Mouse (Mus musculus) heart, embryonic 14.5 days (tissue): ENCODE data around the gene Cmip. TPM values are rescaled to one million over a fixed set of nuclear protein-coding genes. Genes with fewer than 3 reads are reported as not detected.

Source experiments
- ATAC-seq: fragments of 200-750 bp; cut with Nextera tagmentation; 2 replicates; pipeline ENCODE4 v1.8.0; 2017; ENCODE audit warnings: low read depth, moderate TSS enrichment; ENCODE audit not compliant: insufficient number of reproducible peaks, insufficient read depth, low FRiP score
- H3K27ac ChIP-seq, 2 experiments: fragments of 200-500 bp in 1 of 2; fragments of 300-500 bp in 1 of 2; sonication (generic) in 1 of 2; replicated peaks in 1 of 2; 2 replicates each; pipeline ENCODE4 v1.5.1; 2012 to 2014; ENCODE audit warnings: low read depth in 2 of 2, low read length in 2 of 2, control low read depth in 1 of 2, mild to moderate bottlenecking in 1 of 2, mixed read lengths in 1 of 2; ENCODE audit not compliant: control insufficient read depth in 1 of 2, insufficient read depth in 1 of 2
- H3K27me3 ChIP-seq: fragments of 300-500 bp; sonication (generic); 2 replicates; pipeline ENCODE4 v1.6.1; 2014; ENCODE audit warnings: mild to moderate bottlenecking, low read length, control low read depth; ENCODE audit not compliant: control insufficient read depth, insufficient read depth
- H3K36me3 ChIP-seq: fragments of 300-500 bp; sonication (generic); 2 replicates; pipeline ENCODE4 v1.6.1; 2014; ENCODE audit warnings: mild to moderate bottlenecking, control low read depth, low read length, mixed read lengths; ENCODE audit not compliant: control insufficient read depth, insufficient read depth
- H3K4me1 ChIP-seq, 2 experiments: fragments of 200-500 bp in 1 of 2; fragments of 300-500 bp in 1 of 2; sonication (generic) in 1 of 2; 2 replicates each; pipeline ENCODE4 v1.6.1; 2012 to 2014; ENCODE audit warnings: low read length in 2 of 2, control low read depth in 1 of 2, mixed read lengths in 1 of 2; ENCODE audit not compliant: control insufficient read depth in 2 of 2, insufficient read depth in 2 of 2
- H3K4me2 ChIP-seq: fragments of 300-500 bp; sonication (generic); 2 replicates; pipeline ENCODE4 v1.6.1; 2014; ENCODE audit warnings: mild to moderate bottlenecking, low read length
- H3K4me3 ChIP-seq, 2 experiments: fragments of 200-500 bp in 1 of 2; fragments of 300-500 bp in 1 of 2; sonication (generic) in 1 of 2; 2 replicates each; pipeline ENCODE4 v1.5.1; 2012 to 2014; ENCODE audit warnings: low read length in 2 of 2, mild to moderate bottlenecking in 2 of 2, control low read depth in 1 of 2, low read depth in 1 of 2, moderate library complexity in 1 of 2; ENCODE audit not compliant: control insufficient read depth in 1 of 2, insufficient read depth in 1 of 2
- H3K9ac ChIP-seq: fragments of 300-500 bp; sonication (generic); 2 replicates; pipeline ENCODE4 v1.6.1; 2014; ENCODE audit warnings: mild to moderate bottlenecking, low read length
- H3K9me3 ChIP-seq: fragments of 300-500 bp; sonication (generic); 2 replicates; pipeline ENCODE4 v1.6.1; 2016; ENCODE audit warnings: low read length, control low read depth; ENCODE audit not compliant: control insufficient read depth
- WGBS: fragments of 180-500 bp; shearing (Covaris S2); extraction: QIAGEN DNeasy Blood & Tissue Kit; methylation state at CpG from one replicate; pipeline ENCODE4 v1.1.7; 2014; 5-methylcytosine and 5-hydroxymethylcytosine counted together
- polyA plus RNA-seq: library from polyadenylated mRNA; unstranded; fragments of >200 nt; fragmentation: Nextera tagmentation; extraction: Ambion mirVana; gene quantifications from 2 replicates; pipeline ENCODE4 v1.2.1, GENCODE M21; 2014

Cmip gene
- polyA plus RNA-seq, 1 experiment from 2014 or later = 13.3 TPM

- no peak for ATAC-seq
- Histone ChIP-seq H3K36me3 (no peaks in the 10 kb centered on the region), H3K4me1 (peaks cover 9 to 17% of the 10 kb centered on the region in 2 experiments), H3K27me3 (no peaks in the 10 kb centered on the region), H3K4me2 (no peak overlapping the region), H3K4me3 (no peak overlapping the region), H3K9me3 (no peaks in the 10 kb centered on the region), H3K9ac (no peak overlapping the region), H3K27ac (no peak overlapping the region)
- 74% methylated on average over 14 of the region's 14 CpGs for WGBS
These were observed 145.0 kb downstream of the Cmip start for GRCm38 (mm10) chr8:117401880-117402279.

GRCm38 (mm10) chr8:117402911-117403704 is 146.2 kb downstream of the Cmip start:
- Histone ChIP-seq H3K27me3 (no peaks in the 10 kb centered on the region), H3K4me2 (peak overlapping the region; percentile 59), H3K27ac (peak overlapping the region in 1 of 2 experiments; percentile 16; a peak in 2 of 4 replicates), H3K9me3 (no peaks in the 10 kb centered on the region), H3K36me3 (no peaks in the 10 kb centered on the region), H3K4me1 (peaks cover 9 to 17% of the 10 kb centered on the region in 2 experiments), H3K9ac (no peak overlapping the region), H3K4me3 (peak overlapping the region in 1 of 2 experiments; percentile 10; a peak in 1 of 4 replicates)
- 63% methylated on average over 9 of the region's 9 CpGs for WGBS
- no peak for ATAC-seq

GRCm38 (mm10) chr8:117403705-117404476 is 147.0 kb downstream of the Cmip start:
- ATAC-seq = peak; percentile 61
- Histone ChIP-seq H3K36me3 (no peaks in the 10 kb centered on the region), H3K9me3 (no peaks in the 10 kb centered on the region), H3K4me1 (peaks cover 9 to 17% of the 10 kb centered on the region in 2 experiments), H3K4me3 (peak overlapping the region; percentile 10 to 26; a peak in 3 of 4 replicates), H3K4me2 (peak overlapping the region; percentile 59), H3K27me3 (no peaks in the 10 kb centered on the region), H3K9ac (no peak overlapping the region), H3K27ac (peak overlapping the region in 1 of 2 experiments; percentile 16; a peak in 2 of 4 replicates)
- 11% methylated on average over 14 of the region's 14 CpGs for WGBS

GRCm38 (mm10) chr8:117406081-117406480 is 149.2 kb downstream of the Cmip start:
- Histone ChIP-seq H3K27me3 (no peaks in the 10 kb centered on the region), H3K27ac (no peak overlapping the region), H3K4me2 (no peak overlapping the region), H3K4me3 (no peak overlapping the region), H3K36me3 (no peaks in the 10 kb centered on the region), H3K4me1 (peaks cover 15 to 31% of the 10 kb centered on the region in 2 experiments), H3K9ac (no peak overlapping the region), H3K9me3 (no peaks in the 10 kb centered on the region)
- WGBS = 94% methylated on average over 3 of the region's 3 CpGs
- no peak for ATAC-seq

- Histone ChIP-seq H3K4me3 (no peak overlapping the region), H3K27me3 (no peaks in the 10 kb centered on the region), H3K9me3 (no peaks in the 10 kb centered on the region), H3K4me2 (no peak overlapping the region), H3K27ac (no peak overlapping the region), H3K36me3 (no peaks in the 10 kb centered on the region), H3K9ac (no peak overlapping the region), H3K4me1 (peaks cover 14 to 28% of the 10 kb centered on the region in 2 experiments)
- ATAC-seq = no peak
- 89% methylated on average over 7 of the region's 7 CpGs for WGBS
These were observed 151.8 kb downstream of the Cmip start for GRCm38 (mm10) chr8:117408634-117409033.

- WGBS = 92% methylated on average over 7 of the region's 7 CpGs
- H3K9ac ChIP-seq = no peak overlapping the region
- H3K27me3 ChIP-seq = no peaks in the 10 kb centered on the region
- H3K27ac ChIP-seq = no peak overlapping the region
- no peaks in the 10 kb centered on the region for H3K36me3 ChIP-seq
- no peaks in the 10 kb centered on the region for H3K9me3 ChIP-seq
- peaks cover 10 to 24% of the 10 kb centered on the region in 2 experiments; a peak in 3 of 4 replicates for H3K4me1 ChIP-seq
- no peak overlapping the region for H3K4me3 ChIP-seq
- H3K4me2 ChIP-seq = no peak overlapping the region
- no peak for ATAC-seq
These were observed 152.2 kb downstream of the Cmip start for GRCm38 (mm10) chr8:117409056-117409455.

GRCm38 (mm10) chr8:117410391-117410790 is 153.5 kb downstream of the Cmip start:
- peaks cover 11 to 19% of the 10 kb centered on the region in 2 experiments; a peak in 3 of 4 replicates for H3K4me1 ChIP-seq
- H3K27me3 ChIP-seq = no peaks in the 10 kb centered on the region
- H3K27ac ChIP-seq = peak overlapping the region in 1 of 2 experiments; percentile 43; a peak in 2 of 4 replicates
- no peak overlapping the region for H3K4me3 ChIP-seq
- ATAC-seq = no peak
- no peaks in the 10 kb centered on the region for H3K9me3 ChIP-seq
- no peak overlapping the region for H3K4me2 ChIP-seq
- WGBS = 47% methylated on average over 10 of the region's 10 CpGs
- H3K36me3 ChIP-seq = no peaks in the 10 kb centered on the region
- no peak overlapping the region for H3K9ac ChIP-seq
